Mouse (Mus musculus) WW6 (cell line): ENCODE results near the gene Crat.

Source experiments
- DNase-seq: peaks from one replicate; pipeline ENCODE4 v3.0.0-alpha.2; 2013; ENCODE audit warnings: low read depth, low spot score

Gene Crat

GRCm38 (mm10) chr2:30377721-30378120, 37.9 kb downstream of the Crat start:
- DNase-seq = no peak

GRCm38 (mm10) chr2:30375893-30376292, 39.7 kb downstream of the Crat start:
- no peak for DNase-seq

GRCm38 (mm10) chr2:30372726-30373125, 42.9 kb downstream of the Crat start:
- DNase-seq = no peak

- no peak for DNase-seq
Measured at GRCm38 (mm10) chr2:30371544-30371943, 44.1 kb downstream of the Crat start.

- no peak for DNase-seq
Measured at GRCm38 (mm10) chr2:30366203-30366602, 49.4 kb downstream of the Crat start.

GRCm38 (mm10) chr2:30365281-30366069, 50.1 kb downstream of the Crat start:
- DNase-seq = no peak

GRCm38 (mm10) chr2:30363773-30364650, 51.6 kb downstream of the Crat start, which contains the start of gene Miga2:
Gene Miga2 (plus strand): TSS chr2:30364233.
- peak; percentile 98 for DNase-seq

GRCm38 (mm10) chr2:30362865-30363264, 52.7 kb downstream of the Crat start:
- no peak for DNase-seq

GRCm38 (mm10) chr2:30360626-30361025, 55.0 kb downstream of the Crat start:
- no peak for DNase-seq

GRCm38 (mm10) chr2:30358533-30359531, 56.8 kb downstream of the Crat start, which contains the start of gene Sh3glb2:
Gene Sh3glb2 (minus strand): TSS chr2:30359337.
- DNase-seq = no peak

GRCm38 (mm10) chr2:30357552-30358510, 57.8 kb downstream of the Crat start:
- no peak for DNase-seq

GRCm38 (mm10) chr2:30356906-30357305, 58.7 kb downstream of the Crat start:
- DNase-seq = no peak

- DNase-seq = no peak
Measured at GRCm38 (mm10) chr2:30356266-30356665, 59.3 kb downstream of the Crat start.

GRCm38 (mm10) chr2:30355861-30356260, 59.8 kb downstream of the Crat start:
- DNase-seq = no peak

GRCm38 (mm10) chr2:30351149-30351548, 64.5 kb downstream of the Crat start:
- no peak for DNase-seq
